Mouse (Mus musculus): Measurements from ENCODE around the gene Lrrc59. TPM values are rescaled to one million over a fixed set of nuclear protein-coding genes. Genes with fewer than 3 reads are reported as not detected.

Gene Lrrc59
- polyA plus RNA-seq, 1 experiment from 2014 or later: 226 TPM

DNA sequence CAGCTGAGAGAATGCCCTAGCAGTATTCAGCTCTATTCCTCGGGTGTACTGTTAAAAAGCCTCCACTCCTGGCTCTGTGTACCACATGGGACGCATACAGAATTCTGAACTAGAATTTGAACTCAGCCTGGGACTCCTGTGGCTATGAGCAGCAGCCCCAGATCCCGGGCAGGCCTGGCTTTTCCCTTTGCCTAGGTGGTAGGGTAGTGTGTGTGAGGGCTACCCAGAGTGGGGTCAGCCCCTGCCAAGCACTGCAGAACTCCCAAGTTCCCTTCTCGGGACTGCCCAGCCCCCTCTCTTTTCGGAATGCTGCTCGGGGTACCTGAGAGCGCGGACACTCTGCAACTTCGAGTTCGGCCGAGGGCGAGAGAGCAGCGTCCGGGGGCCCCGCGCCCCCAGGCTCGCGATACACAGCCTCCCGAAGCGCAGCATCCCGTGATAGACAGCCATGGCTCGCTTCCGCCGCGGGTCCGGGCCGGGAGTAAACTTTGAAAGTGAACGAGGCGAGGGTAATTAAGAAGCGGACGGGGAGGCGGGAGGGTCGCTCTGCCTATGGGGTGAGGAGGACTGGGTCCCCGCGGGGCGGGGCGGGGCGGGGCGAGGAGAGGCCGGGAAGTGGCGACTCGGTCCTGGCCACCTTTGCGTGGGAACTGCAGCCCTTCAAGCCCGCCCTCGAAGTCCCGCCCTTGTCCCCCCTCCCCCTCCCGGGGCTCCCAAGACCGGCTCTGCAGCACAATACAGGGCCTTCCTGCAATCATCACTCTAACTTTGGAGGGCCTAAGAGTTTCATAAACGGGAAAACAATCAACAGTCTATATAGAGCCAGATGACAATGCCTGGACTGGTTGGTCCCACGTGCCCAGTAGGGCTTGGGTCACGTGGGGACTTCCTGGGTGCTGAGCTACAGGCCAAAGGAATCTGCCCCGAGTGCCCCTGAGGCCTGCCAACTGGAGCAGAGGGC, 28.0 kb upstream of the Lrrc59 start, which contains the start of gene Acsf2:
Gene Acsf2, minus strand, starts transcription at position 551 of the 961 bp plus-strand sequence.
- peak within 1 kb of the TSS; percentile 39 for H3K9ac ChIP-seq (ENCODE audit: low read length)
- no peaks in the 10 kb centered on the region for H3K9me3 ChIP-seq (ENCODE audit: control insufficient read depth, low read length)
- peak within 1 kb of the TSS; percentile 52 for H3K4me2 ChIP-seq (ENCODE audit: low read depth, low read length, severe bottlenecking)
- H3K27ac ChIP-seq (ENCODE audit: low read depth, low read length): no peak within 1 kb of the TSS
- H3K36me3 ChIP-seq (ENCODE audit: control insufficient read depth, insufficient read depth, low read length): no peaks in the 10 kb centered on the region
- 2% methylated on average over 52 of the region's 52 CpGs for WGBS
- DNase-seq (ENCODE audit: low spot score): peak; percentile 93
- peak; percentile 95 for ATAC-seq (replicated peaks; ENCODE audit: low FRiP score)
- H3K4me1 ChIP-seq (replicated peaks; ENCODE audit: control insufficient read depth, insufficient read depth, low read length): peaks cover 3% of the 10 kb centered on the region; the same call in 1 of the 2 replicates
- H3K27me3 ChIP-seq (ENCODE audit: control insufficient read depth, insufficient read depth, low read length): no peaks in the 10 kb centered on the region
- H3K4me3 ChIP-seq (ENCODE audit: low read depth, low read length): peak within 1 kb of the TSS; percentile 39

DNA sequence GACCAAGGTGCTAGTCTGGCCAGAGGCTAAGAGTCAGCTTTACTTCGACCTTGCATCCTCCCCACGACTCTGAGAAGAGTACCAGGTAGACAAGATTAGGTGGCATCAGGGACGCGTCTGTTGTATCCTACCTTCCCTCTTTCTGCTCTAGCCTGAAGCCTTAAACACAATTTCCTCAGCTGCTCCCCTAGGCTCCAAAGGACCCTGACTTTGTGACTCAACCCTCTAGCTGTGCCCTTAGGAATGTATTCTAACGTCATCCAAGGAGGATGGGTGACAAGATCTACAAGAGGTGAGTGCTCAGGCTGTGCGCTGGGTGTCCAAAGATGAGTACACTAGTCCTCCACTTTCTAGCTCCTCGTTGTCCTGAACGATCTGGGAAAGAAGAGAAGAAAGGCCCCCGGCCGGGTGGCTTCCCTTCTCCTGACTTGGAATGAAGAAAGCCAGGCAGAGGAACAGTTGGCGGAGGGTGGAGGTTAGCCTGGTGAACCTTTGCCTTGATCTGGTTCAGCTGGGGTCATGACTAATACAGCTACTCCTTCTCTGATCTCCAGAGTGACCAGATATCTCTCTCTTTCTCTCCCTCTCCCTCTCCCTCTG, 27.1 kb upstream of the Lrrc59 start:
- DNase-seq (ENCODE audit: low spot score) (no peak), ATAC-seq (replicated peaks; ENCODE audit: low FRiP score) (no peak)
- Histone ChIP-seq H3K4me1 (replicated peaks; ENCODE audit: control insufficient read depth, insufficient read depth, low read length) (peaks cover 3% of the 10 kb centered on the region; the same call in 1 of the 2 replicates), H3K4me3 (ENCODE audit: low read depth, low read length) (no peak overlapping the region), H3K27ac (ENCODE audit: low read depth, low read length) (no peak overlapping the region), H3K36me3 (ENCODE audit: control insufficient read depth, insufficient read depth, low read length) (no peaks in the 10 kb centered on the region), H3K4me2 (ENCODE audit: low read depth, low read length, severe bottlenecking) (peak overlapping the region; percentile 52; the same call in 1 of the 2 replicates), H3K9me3 (ENCODE audit: control insufficient read depth, low read length) (no peaks in the 10 kb centered on the region), H3K27me3 (ENCODE audit: control insufficient read depth, insufficient read depth, low read length) (no peaks in the 10 kb centered on the region), H3K9ac (ENCODE audit: low read length) (no peak overlapping the region; the same call in 1 of the 2 replicates)
- WGBS: 62% methylated on average over 11 of the region's 11 CpGs

DNA sequence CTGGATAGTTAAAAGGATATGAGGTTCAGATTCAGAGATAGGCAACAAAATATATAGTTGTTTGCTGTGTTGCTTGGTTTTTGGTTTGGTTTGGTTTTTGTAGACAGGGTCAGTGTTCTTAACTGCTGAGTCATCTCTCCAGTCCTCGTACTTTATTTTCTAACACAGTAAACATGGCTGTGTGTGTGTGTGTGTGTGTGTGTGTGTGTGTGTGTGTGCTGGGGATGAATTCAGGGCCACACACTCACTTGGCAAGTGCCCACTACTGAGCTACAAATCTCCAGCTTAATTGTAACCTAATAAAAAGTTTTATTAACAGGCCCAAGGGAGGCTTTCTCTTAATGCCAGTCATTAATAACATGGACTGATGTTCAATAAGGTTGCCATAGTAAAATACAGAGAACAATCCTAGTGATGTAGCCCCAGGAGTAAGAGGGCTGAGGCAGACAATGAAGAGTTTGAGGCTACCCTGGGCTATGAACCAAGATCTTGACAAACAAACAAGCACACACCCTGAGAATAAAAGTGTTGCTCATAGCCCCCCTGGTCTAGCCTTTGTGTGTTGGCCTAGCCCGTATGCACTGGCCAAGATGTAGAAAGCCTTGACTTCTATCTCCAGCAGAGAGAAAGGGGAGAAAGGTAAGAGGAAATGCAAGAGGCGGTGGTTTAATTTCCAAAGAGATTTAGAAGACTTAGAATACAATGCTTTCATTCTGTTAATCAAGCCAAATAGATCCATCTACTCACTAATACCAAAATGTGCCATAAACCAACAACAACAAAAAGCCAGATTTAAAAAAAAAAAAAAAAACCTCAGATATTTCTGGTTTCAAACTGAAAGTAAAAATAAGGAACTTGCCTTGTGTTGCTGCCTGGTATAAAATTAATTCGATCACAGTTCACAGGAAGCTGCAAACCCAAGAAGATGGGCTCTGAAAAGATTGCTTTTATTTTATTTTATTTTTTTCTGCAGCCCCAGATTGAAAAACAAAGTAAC, 18.5 kb upstream of the Lrrc59 start:
- DNase-seq (ENCODE audit: low spot score) (no peak), ATAC-seq (replicated peaks; ENCODE audit: low FRiP score) (no peak)
- no peak overlapping the region for H3K4me2 ChIP-seq (ENCODE audit: low read depth, low read length, severe bottlenecking)

DNA sequence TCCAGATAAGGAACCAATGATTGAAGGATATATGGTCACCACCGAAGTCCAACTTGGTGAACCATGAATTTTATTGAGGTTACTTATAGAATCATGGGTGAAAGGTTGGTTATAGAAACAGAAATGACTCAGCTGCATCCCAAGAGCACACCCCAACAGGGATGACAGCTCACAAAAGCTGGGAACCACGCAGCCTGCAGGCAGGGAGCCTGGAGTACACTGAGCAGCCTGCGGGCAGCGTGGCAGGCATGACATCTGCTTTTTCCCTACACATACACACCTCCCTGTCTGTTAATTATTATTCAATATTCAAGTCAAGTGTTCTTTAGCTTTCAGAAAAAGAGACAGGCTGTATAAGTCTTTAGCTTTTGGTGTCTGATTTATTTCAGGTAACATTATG, 15.0 kb upstream of the Lrrc59 start:
- Histone ChIP-seq H3K36me3 (ENCODE audit: control insufficient read depth, insufficient read depth, low read length) (no peaks in the 10 kb centered on the region), H3K4me1 (replicated peaks; ENCODE audit: control insufficient read depth, insufficient read depth, low read length) (no peaks in the 10 kb centered on the region), H3K4me2 (ENCODE audit: low read depth, low read length, severe bottlenecking) (no peak overlapping the region), H3K4me3 (ENCODE audit: low read depth, low read length) (no peak overlapping the region), H3K27ac (ENCODE audit: low read depth, low read length) (no peak overlapping the region), H3K9me3 (ENCODE audit: control insufficient read depth, low read length) (no peaks in the 10 kb centered on the region), H3K9ac (ENCODE audit: low read length) (no peak overlapping the region), H3K27me3 (ENCODE audit: control insufficient read depth, insufficient read depth, low read length) (no peaks in the 10 kb centered on the region)
- no peak for ATAC-seq (replicated peaks; ENCODE audit: low FRiP score)
- peak; percentile 38 for DNase-seq (ENCODE audit: low spot score)
- WGBS: 89% methylated on average over 4 of the region's 4 CpGs

More for the DNA sequence above, 18.5 kb upstream of the Lrrc59 start:
- no peaks in the 10 kb centered on the region for H3K36me3 ChIP-seq (ENCODE audit: control insufficient read depth, insufficient read depth, low read length)
- WGBS: 74% methylated on average over 4 of the region's 4 CpGs
- H3K9ac ChIP-seq (ENCODE audit: low read length): no peak overlapping the region
- H3K27ac ChIP-seq (ENCODE audit: low read depth, low read length): no peak overlapping the region
- H3K4me1 ChIP-seq (replicated peaks; ENCODE audit: control insufficient read depth, insufficient read depth, low read length): no peaks in the 10 kb centered on the region
- H3K27me3 ChIP-seq (ENCODE audit: control insufficient read depth, insufficient read depth, low read length): no peaks in the 10 kb centered on the region
- H3K4me3 ChIP-seq (ENCODE audit: low read depth, low read length): no peak overlapping the region
- H3K9me3 ChIP-seq (ENCODE audit: control insufficient read depth, low read length): no peaks in the 10 kb centered on the region

DNA sequence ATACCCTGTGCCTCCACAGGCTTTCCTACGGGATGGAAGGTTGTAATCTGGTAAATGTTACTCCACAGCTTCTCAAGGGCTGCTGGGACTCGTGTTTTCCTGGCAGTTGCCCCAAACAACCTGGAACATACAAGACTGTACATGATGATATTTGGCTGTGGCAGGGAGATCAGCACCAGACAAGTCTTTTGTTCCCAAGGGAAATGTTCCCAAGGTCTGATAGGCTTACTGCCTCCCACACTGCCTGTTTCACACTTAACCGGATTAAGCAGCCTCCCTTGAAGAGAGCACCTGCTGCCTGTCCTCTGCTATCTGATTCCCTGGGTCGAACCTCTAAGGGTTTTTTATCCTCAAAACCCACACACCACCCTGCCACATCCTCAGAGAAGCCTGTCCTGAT, 14.1 kb upstream of the Lrrc59 start:
- DNase-seq (ENCODE audit: low spot score) (no peak), ATAC-seq (replicated peaks; ENCODE audit: low FRiP score) (no peak)
- Histone ChIP-seq H3K4me2 (ENCODE audit: low read depth, low read length, severe bottlenecking) (no peak overlapping the region), H3K9me3 (ENCODE audit: control insufficient read depth, low read length) (no peaks in the 10 kb centered on the region), H3K9ac (ENCODE audit: low read length) (no peak overlapping the region), H3K36me3 (ENCODE audit: control insufficient read depth, insufficient read depth, low read length) (no peaks in the 10 kb centered on the region), H3K27ac (ENCODE audit: low read depth, low read length) (no peak overlapping the region), H3K4me1 (replicated peaks; ENCODE audit: control insufficient read depth, insufficient read depth, low read length) (no peaks in the 10 kb centered on the region), H3K27me3 (ENCODE audit: control insufficient read depth, insufficient read depth, low read length) (no peaks in the 10 kb centered on the region), H3K4me3 (ENCODE audit: low read depth, low read length) (no peak overlapping the region)
- WGBS: 27% methylated on average over 4 of the region's 4 CpGs

DNA sequence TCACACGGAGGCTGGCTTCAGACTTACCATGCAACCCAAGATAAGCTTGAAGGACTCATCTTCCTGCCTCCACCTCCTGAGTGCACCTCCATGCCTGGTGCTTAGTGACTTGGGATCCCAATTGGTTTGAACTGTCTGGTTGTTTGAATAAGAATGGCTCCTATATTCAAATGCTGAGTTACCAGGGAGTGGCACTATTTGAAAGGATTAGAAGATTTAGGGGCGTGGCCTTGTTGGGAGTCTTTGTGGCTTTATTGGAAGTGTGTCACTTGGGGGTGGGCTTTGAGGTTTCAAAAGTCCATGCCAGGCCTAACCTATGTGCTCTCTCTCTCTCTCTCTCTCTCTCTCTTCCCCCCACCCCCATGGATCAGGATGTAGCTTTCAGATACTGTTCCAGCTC, 11.9 kb upstream of the Lrrc59 start:
- Histone ChIP-seq H3K4me3 (ENCODE audit: low read depth, low read length) (no peak overlapping the region), H3K4me2 (ENCODE audit: low read depth, low read length, severe bottlenecking) (no peak overlapping the region), H3K27ac (ENCODE audit: low read depth, low read length) (no peak overlapping the region), H3K27me3 (ENCODE audit: control insufficient read depth, insufficient read depth, low read length) (no peaks in the 10 kb centered on the region), H3K9me3 (ENCODE audit: control insufficient read depth, low read length) (no peaks in the 10 kb centered on the region), H3K36me3 (ENCODE audit: control insufficient read depth, insufficient read depth, low read length) (no peaks in the 10 kb centered on the region), H3K4me1 (replicated peaks; ENCODE audit: control insufficient read depth, insufficient read depth, low read length) (no peaks in the 10 kb centered on the region), H3K9ac (ENCODE audit: low read length) (no peak overlapping the region)
- WGBS: 85% methylated on average over 2 of the region's 2 CpGs
- DNase-seq (ENCODE audit: low spot score) (no peak), ATAC-seq (replicated peaks; ENCODE audit: low FRiP score) (no peak)

DNA sequence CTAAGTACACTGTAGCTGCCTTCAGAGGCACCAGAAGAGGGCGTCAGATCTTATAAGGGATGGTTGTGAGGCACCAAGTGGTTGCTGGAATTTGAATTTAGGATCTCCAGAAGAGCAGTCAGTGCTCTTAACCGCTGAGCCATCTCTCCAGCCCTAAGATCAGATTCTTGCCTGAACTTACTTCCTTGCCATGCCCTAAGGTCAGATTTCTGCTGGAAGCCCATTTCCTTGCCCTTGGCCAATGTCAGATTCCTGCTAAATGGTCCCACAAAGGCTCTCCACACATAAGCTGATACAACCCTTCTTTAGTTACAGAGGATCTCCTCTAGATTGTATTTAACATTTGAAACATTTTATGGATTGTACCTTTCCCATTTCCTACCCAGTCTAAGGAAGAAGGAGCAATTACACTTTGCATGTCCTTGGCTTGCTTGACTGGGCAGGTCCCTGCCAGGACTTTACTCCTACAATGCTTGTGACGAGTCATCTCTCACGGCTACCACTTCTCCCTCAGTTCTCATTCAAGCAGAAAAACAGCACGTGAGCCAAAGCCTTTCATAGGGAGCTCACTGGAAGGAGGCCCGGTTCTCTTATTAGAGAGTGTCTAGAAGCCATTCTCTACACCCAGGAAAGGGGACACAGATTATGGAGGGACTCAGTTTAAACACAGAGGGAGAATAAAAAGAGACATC, 8.7 kb upstream of the Lrrc59 start:
- Histone ChIP-seq H3K36me3 (ENCODE audit: control insufficient read depth, insufficient read depth, low read length) (no peaks in the 10 kb centered on the region), H3K9ac (ENCODE audit: low read length) (no peak overlapping the region), H3K9me3 (ENCODE audit: control insufficient read depth, low read length) (no peaks in the 10 kb centered on the region), H3K4me3 (ENCODE audit: low read depth, low read length) (no peak overlapping the region), H3K27ac (ENCODE audit: low read depth, low read length) (no peak overlapping the region), H3K4me2 (ENCODE audit: low read depth, low read length, severe bottlenecking) (no peak overlapping the region), H3K27me3 (ENCODE audit: control insufficient read depth, insufficient read depth, low read length) (no peaks in the 10 kb centered on the region), H3K4me1 (replicated peaks; ENCODE audit: control insufficient read depth, insufficient read depth, low read length) (no peaks in the 10 kb centered on the region)
- 66% methylated on average over 6 of the region's 6 CpGs for WGBS
- DNase-seq (ENCODE audit: low spot score) (no peak), ATAC-seq (replicated peaks; ENCODE audit: low FRiP score) (no peak)

DNA sequence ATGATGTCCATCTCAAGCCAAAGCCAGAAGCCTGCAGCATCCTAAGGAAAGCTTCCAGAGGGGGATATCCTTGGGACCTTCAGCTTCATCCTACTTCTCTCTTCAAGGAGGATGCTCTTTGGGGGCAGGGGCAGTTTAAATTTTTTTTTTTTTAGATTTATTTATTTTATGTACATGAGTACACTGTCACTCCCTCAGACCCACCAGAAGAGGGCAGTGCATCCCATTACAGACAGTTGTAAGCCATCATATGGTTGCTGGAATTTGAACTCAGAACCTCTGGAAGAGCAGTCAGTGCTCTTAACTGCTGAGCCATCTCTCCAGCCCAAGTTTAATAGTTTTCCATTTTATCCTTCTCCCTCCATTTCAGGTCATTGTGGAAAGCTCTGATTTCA, 8.1 kb upstream of the Lrrc59 start:
- no peaks in the 10 kb centered on the region for H3K36me3 ChIP-seq (ENCODE audit: control insufficient read depth, insufficient read depth, low read length)
- ATAC-seq (replicated peaks; ENCODE audit: low FRiP score): no peak
- H3K4me1 ChIP-seq (replicated peaks; ENCODE audit: control insufficient read depth, insufficient read depth, low read length): no peaks in the 10 kb centered on the region
- H3K4me2 ChIP-seq (ENCODE audit: low read depth, low read length, severe bottlenecking): no peak overlapping the region
- no peak overlapping the region for H3K9ac ChIP-seq (ENCODE audit: low read length)
- no peaks in the 10 kb centered on the region for H3K9me3 ChIP-seq (ENCODE audit: control insufficient read depth, low read length)
- no peak for DNase-seq (ENCODE audit: low spot score)
- H3K4me3 ChIP-seq (ENCODE audit: low read depth, low read length): no peak overlapping the region
- no peak overlapping the region for H3K27ac ChIP-seq (ENCODE audit: low read depth, low read length)
- no peaks in the 10 kb centered on the region for H3K27me3 ChIP-seq (ENCODE audit: control insufficient read depth, insufficient read depth, low read length)

All from forebrain, embryonic 11.5 days (tissue).